Mouse (Mus musculus) layer of hippocampus, adult 9-10 months (tissue): ENCODE data around the gene Fscb.

ENCODE experiments used
- DNase-seq: peaks from one replicate; pipeline ENCODE4 v3.0.0; 2022; ENCODE audit warnings: low spot score

Gene Fscb

DNA sequence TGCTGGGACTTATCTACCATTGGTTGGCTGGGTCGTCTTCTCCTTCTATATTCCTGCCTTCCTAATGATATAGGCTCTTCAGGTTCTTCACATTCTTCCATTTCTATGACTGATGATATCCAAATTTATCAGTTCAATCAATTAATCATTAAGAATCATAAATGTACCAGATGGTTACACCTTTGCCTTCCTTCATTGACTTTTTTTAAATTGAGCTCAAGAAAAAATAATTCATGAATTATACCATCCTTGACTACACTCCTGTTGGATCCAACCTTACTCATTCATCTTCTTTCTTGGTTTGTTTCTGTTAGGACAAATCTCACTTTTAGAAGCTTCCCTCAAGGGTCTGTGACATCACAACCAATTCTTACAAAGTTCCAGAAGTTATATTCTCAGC is at the start of gene Fscb:
Gene Fscb (minus strand): TSS at position 101 of the 400 bp plus-strand sequence.
- DNase-seq, result no peak

DNA sequence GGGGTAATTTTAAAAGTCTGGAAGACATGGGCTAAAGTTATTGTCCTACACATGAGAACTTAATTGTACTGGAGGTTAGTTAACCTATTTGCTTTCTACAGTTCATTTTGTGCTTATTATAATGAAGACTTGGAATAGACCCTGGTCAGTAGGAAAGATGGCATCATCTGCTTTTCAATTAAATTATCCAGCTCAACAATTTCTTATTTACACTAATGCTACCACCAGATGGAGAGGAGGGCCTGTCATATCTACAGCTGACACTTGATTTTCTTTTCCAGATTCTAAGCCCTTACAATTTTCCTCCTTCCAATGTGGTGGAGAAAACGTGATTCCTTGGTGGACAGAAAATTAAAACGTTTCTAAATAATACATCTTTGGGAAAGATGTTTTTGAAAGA is 42.3 kb upstream of the Fscb start:
- no peak for DNase-seq

DNA sequence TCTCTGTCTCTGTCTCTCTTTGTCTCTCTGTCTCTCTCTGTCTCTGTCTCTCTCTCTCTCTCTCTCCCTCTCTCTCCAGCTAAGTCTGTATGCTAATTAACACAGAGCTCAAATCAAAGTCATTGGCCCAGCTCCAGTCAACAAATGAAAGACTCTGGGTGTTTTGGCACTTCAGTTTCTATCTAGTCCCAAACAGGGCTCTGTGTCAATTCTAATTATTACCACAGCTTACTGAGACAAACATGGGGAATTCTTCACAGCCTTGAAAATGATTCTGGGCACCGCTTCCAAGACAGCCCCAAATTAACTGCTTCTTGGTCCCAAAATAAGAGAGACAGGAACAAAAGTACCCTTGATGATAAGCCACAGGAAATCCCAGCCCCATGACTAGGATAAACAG is 38.9 kb upstream of the Fscb start:
- DNase-seq, result no peak

DNA sequence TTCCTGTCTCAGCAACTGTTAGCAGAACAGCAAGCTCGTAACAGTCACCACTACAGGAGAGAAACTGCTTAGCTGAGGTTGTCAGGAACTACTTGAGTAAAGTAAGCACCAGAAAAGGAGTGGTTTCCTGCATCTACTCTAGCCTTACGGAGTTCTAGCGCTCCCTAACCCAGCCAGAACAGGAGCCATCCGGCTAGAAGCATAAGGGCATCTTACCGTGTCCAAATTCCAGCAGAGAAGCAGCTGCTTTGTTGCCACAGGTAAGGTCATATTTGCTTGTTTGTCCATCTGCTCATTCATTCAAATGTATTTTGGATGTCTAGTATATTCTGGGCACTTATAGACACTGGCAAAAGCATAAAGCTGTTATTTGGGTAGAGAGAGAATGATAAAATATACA is 23.2 kb upstream of the Fscb start:
- no peak for DNase-seq

DNA sequence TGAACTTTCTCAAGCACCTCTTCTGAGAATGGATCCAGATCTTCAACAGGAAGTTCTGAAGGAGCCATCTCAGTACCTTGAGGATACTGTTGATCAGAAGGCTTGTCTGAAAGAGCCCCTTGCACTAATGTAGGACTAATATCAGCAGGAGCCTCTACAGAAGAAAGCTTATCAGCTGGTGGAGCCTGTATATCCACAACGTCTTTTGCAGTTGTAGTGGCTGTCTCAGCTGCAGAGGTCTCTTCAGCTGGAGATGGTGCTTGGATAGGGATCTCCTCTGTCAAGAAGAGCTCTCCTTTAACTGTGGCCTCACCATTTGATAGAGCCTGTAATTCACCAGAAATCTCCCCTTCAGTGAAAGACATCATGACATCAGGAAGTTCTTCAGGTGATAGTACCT is 875 bp downstream of the Fscb start:
- no peak for DNase-seq

DNA sequence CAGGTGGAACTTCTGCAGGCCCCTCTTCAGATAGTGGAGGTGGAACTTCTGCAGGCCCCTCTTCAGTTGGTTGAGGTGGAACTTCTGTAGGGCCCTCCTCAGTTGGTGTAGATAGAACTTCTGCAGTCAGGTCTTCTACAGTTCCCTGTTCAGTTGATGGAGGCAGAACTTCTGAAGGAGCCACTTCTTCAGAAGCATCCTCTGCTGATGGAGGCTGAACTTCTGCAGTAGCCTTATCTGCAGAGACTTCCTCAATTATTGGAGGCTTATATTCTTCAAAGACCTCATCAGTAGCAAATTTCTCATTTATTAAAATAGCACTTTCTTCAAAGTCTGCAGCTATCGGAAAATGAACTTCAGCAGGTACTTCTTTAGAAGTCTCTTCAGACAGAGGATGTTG is 1.4 kb downstream of the Fscb start:
- no peak for DNase-seq

DNA sequence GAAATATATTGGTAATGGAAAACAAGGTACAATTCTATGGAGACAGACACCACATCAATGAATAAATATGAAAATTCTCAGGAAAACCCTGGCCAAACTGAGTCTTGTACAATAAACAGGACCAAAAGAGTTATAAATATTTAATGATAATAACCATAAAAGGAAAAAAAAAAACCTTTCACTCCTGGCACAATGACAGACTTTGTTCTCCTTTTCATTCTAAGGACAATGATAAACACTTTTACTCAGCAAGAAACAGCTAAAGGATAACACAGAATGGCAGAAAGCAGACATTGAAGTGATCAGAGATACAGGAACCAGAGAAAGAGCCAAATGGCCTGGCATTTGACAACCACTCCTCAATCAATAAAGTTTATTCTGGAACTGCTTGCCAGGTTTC is 19.3 kb downstream of the Fscb start:
- no peak for DNase-seq

DNA sequence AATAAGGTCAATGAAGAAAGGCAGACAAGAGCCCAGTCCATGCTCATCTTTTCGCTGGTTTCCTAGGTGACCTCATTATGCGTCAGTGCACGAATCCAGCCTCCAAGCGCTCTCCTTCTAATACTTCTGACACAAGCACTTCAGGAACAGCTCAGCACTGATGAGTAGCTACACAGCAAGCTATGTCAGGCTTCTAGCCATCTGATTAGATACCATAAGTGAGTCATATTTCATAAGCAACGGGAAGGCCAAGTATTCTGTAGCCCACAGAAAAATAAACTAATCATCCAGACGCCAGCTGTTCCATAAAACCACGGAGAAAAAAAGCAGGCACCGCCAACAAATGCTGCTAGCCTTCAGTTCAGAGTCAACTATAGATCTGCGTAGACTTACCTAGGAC is 24.6 kb downstream of the Fscb start:
- DNase-seq, result peak; percentile 24

DNA sequence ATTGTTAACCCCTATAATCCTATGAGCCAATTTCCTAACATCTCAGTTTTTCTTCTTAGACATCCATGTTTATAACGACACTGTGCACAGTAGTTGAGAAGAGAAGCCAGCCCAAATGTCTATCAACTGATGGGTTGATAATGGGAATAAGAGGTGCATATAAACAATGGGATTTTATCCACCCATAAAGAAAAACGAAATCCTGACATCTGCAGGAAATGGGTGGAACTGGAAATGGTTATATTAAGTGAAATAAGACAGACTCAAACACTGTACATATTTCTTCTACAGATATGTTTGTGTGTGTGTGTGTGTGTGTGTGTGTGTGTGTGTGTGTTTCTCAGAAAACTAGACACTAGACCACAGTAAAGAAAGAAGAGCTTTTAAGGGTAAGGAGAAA is 37.8 kb downstream of the Fscb start:
- no peak for DNase-seq
